Mouse (Mus musculus) heart, postnatal 14 days (tissue): ENCODE measurements at regions not wholly inside any gene's neighbourhood (a gene's known extent, or its start where the extent isn't known, plus 50 kb on each side); places are given as distances from the start of the nearest gene placed in this dataset.

Source experiments
- DNase-seq, 2 experiments: peaks; one replicate each; pipeline ENCODE4 v3.0.0; 2021 to 2022
- intact Hi-C: fragments of 180-260 bp; cut with DNase I; formaldehyde crosslinking; loops from one replicate; pipeline ENCODE4 v1.15.1; 2025

DNA sequence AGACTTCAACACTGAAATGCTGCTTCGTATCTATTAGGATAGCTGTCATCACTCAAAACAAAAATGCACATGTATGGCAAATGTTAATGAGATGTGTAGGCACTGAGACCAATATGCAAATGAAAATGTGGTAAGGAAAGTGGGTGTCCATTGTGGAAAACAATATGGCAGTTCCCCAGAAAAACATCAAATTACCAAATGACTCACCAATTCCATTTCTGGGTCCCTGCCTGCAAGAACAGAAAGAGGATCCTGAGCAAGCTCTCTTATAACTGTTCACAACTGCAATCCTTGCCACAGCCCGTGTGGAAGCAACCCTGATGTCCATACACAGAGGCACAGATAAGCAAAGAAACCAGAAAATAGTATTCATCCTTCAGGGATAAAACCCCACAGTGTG lies 442.0 kb downstream of the Defb40 start:
- intact Hi-C loops, result no loop called here
- no peak for DNase-seq

DNA sequence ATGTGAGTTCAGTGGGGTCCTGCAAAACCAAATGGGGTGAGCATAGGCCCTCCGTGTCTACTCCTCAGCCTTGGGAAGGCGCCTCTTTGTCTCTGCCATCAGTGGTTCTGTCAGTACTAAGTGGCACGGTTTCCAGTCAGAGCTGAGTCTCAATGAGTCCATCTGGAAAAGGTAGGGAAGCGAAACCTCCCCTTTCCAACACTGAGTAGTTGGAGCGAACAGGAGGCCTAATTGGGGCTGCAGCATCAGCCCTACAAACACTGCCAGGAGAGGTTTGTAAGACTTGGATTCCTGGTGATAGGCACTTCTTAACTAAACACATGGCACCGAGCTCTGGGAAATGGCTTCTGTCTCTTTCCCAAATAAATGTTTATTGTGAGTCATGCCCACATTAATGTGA lies 449.9 kb downstream of the Defb40 start:
- DNase-seq, result no peak
- intact Hi-C loops, result no loop called here

DNA sequence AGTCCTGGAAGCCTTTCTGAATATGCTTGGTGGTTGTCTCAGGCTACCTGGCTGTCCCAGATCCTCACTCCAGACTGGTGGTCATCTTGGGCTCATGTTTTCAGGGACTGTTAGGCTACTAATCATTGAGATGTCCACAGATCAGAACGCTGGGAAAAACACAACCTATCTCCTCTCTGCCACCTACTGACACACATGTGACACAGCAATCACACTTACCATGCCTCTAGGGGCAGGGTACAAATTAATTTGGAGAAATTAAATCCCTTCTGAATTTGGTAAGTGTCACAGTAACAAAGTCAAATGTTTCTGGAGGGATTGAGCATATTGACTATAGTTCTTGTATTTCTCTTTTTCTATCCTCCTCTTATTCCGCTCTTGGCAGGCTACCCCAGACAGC lies 465.6 kb downstream of the Defb40 start:
- DNase-seq, result no peak
- intact Hi-C loops, result no loop called here

DNA sequence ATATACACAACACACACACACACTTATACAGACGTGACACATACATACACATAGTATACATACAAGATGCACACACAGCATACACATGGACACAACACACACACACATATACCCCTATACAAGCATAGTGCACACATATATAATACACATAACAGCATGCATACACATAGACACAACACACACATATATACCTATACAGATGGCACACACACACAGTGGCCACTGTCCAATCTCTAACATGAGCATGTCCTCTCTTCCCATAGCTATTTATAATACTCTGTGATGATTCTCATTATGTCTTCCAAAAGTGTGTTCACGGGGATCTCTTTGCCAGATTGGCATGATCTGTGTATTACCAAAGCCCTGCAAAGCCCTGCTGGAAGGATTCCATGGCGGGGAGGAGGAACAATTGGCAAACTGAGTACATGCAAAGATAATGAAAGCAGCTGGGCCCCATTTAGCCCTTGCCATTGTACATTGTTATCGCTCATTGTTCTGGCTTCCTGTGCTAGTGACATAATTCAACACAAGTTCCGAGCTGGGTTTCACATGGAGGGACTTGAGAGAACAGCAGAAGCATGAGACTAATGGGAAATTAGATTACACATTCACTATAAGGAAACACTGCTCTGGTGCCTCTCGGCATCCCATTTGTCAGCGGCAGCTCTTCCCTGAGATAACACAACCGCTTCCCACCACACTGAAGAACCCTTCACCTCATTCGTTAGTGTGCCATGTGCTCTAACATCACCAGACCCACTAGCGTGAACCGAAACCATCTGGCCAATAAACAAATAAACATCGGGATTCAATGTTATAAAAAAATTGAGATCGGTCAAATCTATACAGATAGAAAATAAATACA lies 471.7 kb downstream of the Defb40 start:
- intact Hi-C loops, result no loop called here
- DNase-seq, result peak in 1 of 2 experiments; percentile 12

DNA sequence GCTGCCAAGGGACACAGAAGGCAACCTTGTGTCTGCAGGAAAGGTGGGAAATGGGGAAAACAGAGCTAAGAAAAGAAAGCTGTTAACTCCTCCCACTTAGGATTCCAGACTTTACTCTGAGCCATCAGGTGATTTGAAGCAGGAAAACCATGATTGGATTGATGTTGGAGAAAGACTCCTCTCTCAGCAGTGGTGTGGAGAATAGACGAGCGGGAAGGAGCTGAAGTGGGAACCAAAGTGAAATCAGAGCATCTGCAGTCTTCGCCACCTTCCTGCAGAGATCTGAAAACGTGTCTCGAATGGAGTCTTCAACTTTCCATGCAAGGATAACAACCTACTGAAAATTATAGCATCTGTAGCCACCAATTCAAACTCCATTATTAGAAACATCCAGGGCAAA lies 487.4 kb downstream of the Defb40 start:
- no peak for DNase-seq
- intact Hi-C loops, result no loop called here

DNA sequence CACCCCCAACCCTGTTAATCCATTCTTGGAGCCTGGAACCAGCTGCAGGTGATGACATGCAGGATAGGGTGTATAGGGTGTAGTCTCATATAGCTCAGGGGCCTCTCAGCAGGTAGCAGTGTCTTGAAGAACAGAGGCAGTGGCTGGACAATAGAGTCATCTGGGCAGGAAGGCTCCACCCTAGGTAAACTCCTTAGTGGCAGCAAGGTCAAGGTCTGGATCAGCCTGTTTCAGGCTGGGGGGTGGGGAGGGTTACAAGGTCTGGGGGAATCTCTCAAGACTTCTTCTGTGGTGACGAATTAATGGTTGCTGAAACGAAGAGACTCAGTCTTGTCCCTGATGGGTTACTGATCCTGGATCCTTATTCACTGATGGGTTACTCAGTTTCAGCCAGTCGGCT lies 498.0 kb downstream of the Defb40 start:
- no peak for DNase-seq
- intact Hi-C loops, result no loop called here

DNA sequence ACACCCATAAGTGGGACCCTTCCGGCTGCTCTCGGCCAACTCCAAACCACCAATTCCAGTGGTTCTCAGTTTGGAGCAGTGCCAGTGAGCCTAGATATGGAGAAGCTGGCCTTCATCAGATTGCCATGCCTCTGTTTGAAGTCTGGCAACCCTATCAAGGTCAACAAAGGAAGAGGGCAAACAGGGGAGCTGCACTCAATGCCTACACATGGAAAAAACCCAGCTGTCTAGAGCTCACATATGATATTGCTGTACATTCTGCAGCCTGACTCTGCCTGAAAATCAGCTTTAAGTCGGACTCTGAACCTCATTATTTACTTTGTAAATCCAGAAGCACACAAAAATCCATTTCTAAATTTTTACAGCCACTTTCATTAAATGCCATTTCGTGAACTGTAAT lies 499.9 kb downstream of the Defb40 start:
- no peak for DNase-seq
- intact Hi-C loops, result no loop called here

DNA sequence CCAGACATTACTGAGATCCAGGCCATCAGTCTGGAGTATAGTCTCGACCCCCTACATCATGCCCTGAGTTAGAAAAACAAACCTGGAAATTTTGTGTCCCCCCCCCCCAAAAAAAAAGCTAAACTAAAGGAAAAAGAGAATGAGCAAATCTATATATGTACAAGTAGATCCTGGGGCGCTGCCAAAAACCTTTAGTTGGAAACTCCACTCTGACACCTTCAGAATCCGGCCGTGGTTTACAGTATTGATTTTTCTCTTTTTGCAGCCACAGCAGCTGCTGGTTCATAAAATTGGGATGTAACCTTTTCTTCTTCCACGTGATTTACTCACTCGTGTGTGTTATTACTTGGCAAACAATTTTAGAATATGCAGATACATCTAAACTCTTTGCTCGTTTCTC lies 510.5 kb downstream of the Defb40 start:
- DNase-seq, result no peak
- intact Hi-C loops, result no loop called here

DNA sequence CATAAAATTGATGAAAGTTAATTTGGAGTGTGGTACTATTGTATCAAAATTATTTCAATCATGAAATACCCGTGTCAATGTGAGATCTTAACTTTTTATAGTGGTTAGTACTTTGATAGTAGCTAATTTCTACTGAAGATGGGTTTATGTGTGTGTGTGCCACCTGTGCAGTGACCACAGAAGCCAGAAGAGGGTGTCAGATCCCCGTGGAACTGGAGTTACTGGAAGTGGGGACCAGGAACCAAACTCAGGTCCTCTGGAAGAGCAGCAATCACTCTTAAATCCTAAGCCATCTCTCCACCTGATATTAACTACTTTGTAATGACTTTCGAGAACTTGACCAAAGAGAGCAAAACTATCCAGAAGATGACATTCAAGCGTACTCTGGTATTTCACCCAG lies 517.4 kb downstream of the Defb40 start:
- intact Hi-C loops, result no loop called here
- DNase-seq, result no peak

DNA sequence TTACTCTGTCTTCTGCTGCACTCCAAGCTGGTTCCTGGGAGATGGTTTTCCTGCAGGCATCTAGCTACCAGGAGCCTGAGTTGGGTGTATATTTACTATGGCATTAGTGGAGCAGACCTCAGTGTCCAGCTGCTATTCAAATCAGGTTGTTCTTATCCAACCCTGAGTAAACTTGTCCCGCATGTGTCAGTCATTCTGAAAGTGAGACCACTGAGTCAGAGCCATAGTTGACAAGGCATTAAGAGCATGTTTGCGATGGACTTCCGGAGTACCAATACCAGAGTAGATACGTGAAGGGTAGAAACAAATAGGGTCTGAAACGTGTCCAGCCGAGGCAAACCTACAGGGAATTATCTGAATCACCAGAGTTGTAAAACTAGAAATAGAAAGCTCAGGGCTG lies 520.6 kb downstream of the Defb40 start:
- intact Hi-C loops, result no loop called here
- no peak for DNase-seq

DNA sequence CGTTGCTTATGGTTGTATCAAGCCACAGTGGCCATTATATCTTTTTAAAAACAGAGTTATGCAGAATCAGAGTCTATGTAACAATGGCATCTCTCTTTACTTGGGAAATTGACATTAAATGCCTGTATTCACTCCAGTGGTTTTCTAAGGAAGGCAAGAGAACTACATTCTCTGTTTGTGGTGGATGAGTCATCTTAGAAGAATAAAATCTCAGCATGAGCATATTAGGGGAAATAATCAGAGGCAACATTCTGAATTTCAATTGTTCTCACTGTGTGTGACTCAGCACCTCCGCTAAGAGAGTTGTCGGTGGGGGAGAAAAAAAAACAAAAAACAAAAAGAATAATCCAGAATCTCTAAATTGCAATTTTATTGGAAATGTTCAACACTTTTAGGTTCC lies 529.0 kb downstream of the Defb40 start:
- intact Hi-C loops, result no loop called here
- no peak for DNase-seq

DNA sequence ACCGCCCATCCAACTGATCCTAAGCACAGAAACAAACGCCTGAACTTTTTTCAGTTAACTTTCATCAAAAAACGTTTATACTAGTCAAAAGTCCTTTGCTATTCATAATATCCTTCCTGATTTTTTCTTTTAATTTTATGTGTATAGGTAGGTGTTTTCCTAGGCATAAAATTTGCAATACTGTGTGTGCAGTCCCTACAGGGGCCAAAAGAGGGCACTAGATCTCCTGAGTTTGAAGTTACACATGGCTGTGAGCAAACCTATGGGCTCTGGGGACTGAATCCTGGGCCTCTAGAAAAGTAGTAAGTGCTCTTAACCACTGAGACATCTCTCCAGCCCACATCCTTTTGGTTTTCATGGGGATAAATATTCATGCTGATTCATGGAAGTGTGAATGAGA lies 535.8 kb downstream of the Defb40 start:
- no peak for DNase-seq
- intact Hi-C loops, result no loop called here

DNA sequence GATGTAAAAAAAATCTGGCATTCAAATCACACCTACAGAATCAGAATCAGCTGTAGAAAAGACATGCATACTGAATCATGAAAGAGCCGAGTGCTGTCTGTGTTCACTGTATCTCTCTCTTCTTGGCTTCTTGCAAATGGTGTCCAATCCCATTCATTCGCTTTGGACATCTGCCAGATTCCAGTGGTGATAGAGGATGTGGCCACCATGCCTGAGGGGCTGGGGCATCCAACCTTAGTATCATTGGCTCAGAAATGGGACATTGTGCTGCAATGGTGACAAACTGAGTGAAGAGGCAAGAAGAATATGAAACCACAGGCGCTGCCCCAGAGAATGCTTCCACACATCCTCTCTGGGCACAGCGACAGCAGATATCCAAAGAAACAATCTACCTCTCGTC lies 555.2 kb downstream of the Defb40 start:
- intact Hi-C loops, result no loop called here
- no peak for DNase-seq

DNA sequence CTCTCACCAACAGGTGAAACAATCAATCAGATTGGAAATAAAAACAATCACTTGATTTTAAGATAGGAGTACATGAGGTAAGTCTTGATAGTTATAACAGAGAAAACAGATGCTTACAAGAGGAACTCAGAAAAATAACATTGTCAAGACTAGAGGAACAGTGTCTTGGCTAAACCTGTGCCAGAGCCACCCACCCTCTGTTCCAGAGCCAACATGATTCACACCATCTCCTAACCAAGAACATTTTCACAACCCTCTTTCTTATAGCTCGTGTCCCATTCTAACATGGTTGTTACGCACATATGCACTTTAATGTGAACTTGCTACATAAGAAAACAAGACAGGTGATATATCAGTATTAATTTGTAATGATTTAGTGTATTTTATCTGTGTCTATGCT lies 565.6 kb downstream of the Defb40 start:
- no peak for DNase-seq
- intact Hi-C loops, result no loop called here

DNA sequence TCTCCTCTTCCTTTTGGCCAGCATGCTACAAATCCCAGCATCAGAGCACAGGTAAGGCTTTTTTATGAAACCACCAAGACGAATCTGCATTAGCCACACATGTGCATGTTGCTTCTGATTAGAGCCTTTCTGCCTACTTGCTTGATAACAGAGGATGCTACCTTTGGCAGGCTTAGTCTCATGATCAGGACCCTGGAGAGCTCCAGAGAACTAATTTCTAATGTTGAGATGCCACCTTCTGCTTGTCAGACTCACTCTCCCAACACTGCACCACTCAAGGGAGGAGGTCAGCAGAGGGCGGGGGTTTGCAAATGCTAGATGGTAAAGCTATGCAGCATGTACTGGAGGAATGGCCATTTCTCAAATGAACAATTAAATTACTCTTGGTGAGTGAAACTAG lies 571.6 kb downstream of the Defb40 start:
- peak in 1 of 2 experiments; percentile 19 for DNase-seq
- intact Hi-C loops, result no loop called here

DNA sequence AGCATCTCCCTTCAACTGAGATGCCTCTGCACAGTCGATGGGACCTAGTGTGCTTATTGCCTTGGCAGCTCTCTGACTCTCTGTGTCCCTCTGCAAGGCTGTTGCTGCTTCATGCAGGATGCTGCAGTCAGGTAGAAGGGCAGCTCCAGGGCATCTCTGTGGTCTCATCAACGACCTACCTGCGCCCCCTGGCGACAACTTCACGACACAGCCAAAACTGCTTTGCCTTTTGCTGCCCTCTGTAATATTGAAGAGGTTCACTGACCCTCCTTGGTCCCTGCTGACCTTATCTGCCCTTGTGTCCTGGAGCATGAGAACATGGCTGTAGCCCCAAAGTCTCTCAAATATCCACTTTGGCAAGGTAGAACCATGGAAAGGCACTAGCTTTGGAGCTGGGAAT lies 589.7 kb downstream of the Defb40 start:
- intact Hi-C loops, result no loop called here
- DNase-seq, result peak; percentile 6 to 21

DNA sequence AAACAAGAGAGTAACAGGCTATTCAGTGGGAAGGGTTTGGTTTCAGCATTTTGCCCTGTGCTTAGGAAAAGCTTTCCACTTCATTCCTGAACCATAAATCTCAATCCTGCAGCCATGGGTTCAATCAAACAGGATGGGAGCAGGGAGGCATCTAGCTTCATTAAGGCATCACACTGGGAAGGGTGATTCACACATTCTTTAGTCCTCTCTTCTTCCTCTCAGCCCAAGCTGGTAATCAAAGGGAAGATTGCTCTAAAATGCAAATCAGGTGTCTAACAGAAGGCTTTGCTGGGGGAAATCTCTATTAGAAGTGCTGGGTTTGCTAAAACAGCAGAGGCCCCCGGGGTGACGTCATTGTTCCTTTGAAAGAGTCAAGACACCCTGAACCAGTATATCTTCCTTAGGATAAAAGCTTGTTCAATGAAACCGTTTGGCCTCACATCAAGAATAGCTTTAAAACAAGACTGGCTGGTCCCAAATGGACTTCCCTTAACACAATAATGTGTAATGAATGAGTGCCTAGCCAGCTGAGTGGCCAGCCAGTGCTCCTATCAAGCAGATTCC lies 596.4 kb downstream of the Defb40 start:
- DNase-seq, result no peak
- intact Hi-C loops, result no loop called here

DNA sequence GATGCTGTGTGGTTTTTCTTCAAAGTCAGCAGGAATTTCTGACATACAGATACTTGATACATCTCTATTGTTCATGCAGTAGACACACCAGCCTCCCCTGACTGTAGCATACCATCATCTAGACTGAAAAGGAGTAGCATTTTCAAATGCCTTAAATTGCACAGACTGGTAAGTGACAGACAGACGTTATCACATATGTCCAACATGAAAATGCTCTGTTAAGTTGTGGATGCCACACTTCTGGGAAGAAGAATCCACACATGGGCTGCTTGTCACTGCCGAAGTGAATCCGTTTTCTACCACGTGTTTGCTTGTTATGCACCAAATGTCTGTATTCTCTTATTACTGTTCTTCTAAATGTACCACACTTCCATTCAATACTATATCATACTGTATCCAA lies 629.3 kb downstream of the Defb40 start:
- intact Hi-C loops, result no loop called here
- no peak for DNase-seq

DNA sequence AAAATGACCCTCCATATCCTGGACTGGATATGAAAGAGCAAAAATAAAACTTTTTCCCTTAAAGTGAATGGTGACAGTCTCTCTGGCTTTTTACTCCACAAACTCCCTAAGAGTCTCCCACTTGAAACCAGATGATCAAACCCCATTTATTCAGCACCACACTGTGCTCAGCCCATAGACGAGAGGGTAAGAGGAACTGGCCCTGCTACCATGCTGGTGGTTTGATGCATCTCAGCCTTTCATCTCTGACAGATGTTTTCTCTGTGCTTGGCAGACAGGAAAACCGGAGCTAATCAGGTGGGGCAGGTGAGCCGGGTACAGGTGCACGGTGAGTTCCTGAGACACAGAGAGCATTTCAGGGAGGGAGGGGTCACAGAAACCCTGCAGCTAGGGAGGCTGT lies 631.8 kb downstream of the Defb40 start:
- no peak for DNase-seq
- intact Hi-C loops, result no loop called here

DNA sequence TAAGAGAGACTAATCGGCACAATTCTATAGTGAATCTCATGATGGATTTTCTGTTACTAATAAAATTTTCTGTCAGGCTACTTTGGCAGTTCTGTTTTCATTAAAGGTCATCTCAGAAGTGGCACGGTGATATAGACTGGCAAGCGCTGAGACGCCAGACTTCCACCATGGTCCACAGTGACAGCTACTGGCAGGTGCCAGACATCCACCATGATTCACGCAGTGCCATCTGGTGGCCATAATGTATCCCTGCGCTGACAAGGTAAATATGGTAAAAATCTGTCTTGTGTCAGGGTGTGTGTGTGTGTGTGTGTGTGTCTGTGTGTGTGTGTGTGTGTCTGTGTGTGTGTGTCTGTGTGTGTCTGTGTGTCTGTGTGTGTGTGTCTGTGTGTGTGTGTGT lies 632.7 kb downstream of the Defb40 start:
- intact Hi-C loops, result no loop called here

DNA sequence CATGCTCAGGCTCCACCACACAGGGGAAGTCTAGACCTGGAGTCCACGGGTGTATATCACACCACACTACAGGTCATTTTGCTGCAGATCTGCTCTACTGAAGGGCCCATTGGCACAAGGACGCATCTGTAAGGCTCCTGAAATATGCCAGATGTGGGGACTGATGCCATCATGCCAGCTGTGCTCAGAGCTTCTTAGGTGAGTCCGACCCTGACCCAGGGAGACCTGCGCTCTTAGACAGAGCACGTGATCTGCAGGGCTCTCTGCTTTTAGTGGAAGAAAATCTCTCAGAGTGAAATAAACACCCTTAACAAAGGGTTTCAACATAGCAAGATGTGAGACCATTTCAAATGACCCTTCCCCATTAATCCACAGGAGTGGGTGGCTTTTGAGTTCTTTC lies 633.2 kb downstream of the Defb40 start:
- DNase-seq, result no peak
- intact Hi-C loops, result no loop called here

More for the DNA sequence above, 632.7 kb downstream of the Defb40 start:
- DNase-seq, result peak; percentile 9 to 40

DNA sequence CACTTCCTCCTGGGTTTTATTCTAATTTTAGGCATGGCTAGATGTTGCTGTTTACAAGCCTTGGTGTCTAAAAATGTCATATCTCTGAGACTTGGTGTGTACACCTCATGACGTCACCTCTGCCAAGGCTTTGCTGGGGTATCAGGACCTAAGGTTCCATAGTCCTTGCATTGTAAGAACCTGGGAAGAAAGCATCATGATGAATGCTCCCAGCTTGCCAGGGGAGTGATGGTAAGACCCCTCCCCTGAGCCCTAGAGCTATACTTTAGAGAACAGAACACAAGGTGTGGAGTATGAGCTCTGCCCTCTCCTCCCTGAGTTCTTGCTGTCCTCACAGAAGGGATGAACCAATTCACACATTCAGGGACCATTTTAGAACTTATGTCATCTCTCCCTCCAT lies 642.5 kb downstream of the Defb40 start:
- no peak for DNase-seq
- intact Hi-C loops, result no loop called here

DNA sequence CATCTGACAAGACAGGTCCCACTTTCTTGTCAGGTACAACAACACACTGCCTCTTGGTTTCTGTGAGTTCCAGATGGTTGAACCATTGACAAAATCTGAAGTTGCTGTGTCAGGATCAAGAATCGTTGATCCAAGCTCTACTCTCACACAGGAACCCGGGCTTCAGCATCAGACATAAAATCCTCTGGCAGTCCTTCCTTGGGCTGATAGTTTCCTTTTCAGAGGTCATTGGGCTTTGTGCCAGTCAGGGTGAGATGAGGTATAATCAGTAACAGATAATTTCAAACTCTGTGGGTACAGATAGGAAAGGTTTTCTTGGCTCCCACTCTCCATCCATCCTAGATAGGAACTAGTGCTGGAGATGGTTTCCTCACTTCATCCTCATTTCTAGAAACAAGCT lies 649.5 kb downstream of the Defb40 start:
- no peak for DNase-seq
- intact Hi-C loops, result no loop called here
